Mouse (Mus musculus): ENCODE measurements around the gene Dnal1.

GRCm38 (mm10) chr12:84195195-84195594, 81.0 kb downstream of the Dnal1 start:
- no peak for TF ChIP-seq EP300 (IDR thresholded peaks at IDR 0.05; ENCODE audit: low read depth in 1 of 2, low read length in 2 of 2)
- TF ChIP-seq CTCF (IDR thresholded peaks at IDR 0.05 in 2 of 3, conservative IDR thresholded peaks at IDR 0.05 in 1 of 3; ENCODE audit: control insufficient read depth in 1 of 3, insufficient read depth in 1 of 3, low read depth in 2 of 3, low read length in 3 of 3, poor library complexity in 1 of 3, severe bottlenecking in 1 of 3): no peak
- TF ChIP-seq MAFK (IDR thresholded peaks at IDR 0.05; ENCODE audit: borderline replicate concordance, low read depth, low read length): no peak
- no peak for TF ChIP-seq POLR2A (IDR thresholded peaks at IDR 0.05; ENCODE audit: control insufficient read depth in 1 of 2, insufficient read depth in 1 of 2, low read depth in 1 of 2, low read length in 2 of 2, poor library complexity in 1 of 2)
- TF ChIP-seq TCF12 (IDR thresholded peaks at IDR 0.05; ENCODE audit: low read depth, low read length): no peak
- no peak for TF ChIP-seq HCFC1 (IDR thresholded peaks at IDR 0.05; ENCODE audit: low read depth, low read length)
- no peak for TF ChIP-seq RCOR1 (IDR thresholded peaks at IDR 0.05; ENCODE audit: low read depth, low read length)
